Mouse (Mus musculus) bone marrow, adult 2 months (tissue): ENCODE measurements around the gene Ang6. TPM values are rescaled to one million over a fixed set of nuclear protein-coding genes. Genes with fewer than 3 reads are reported as not detected.
"Not testable (repeated sequence)": the region's sequence is repeated elsewhere in the genome, so short reads cannot be mapped to it uniquely, and the experiment has no call there.

Experiments used
- H3K27ac ChIP-seq: fragments of 200-500 bp; 2 replicates; pipeline ENCODE4 v1.5.1; 2012; ENCODE audit warnings: low read depth, mild to moderate bottlenecking, control low read depth, inconsistent platforms, low read length; ENCODE audit not compliant: control insufficient read depth, poor library complexity, insufficient read depth
- H3K4me1 ChIP-seq: fragments of 200-500 bp; 2 replicates; pipeline ENCODE4 v1.6.1; 2011; ENCODE audit warnings: low read length; ENCODE audit not compliant: control insufficient read depth, insufficient read depth
- H3K4me3 ChIP-seq: fragments of 200-500 bp; replicated peaks from 2 replicates; pipeline ENCODE3; 2011; ENCODE audit warnings: mild to moderate bottlenecking, low read depth, low read length, control low read depth; ENCODE audit not compliant: control insufficient read depth
- CTCF ChIP-seq: fragments of 200-500 bp; IDR thresholded peaks from 2 replicates; pipeline ENCODE4 v1.5.1; 2011; ENCODE audit warnings: low read length, control low read depth; ENCODE audit not compliant: control insufficient read depth, insufficient read depth
- POLR2A ChIP-seq: fragments of 200-500 bp; IDR thresholded peaks from 2 replicates; pipeline ENCODE4 v1.6.1; 2011; ENCODE audit warnings: low read depth, mild to moderate bottlenecking, control low read depth, low read length, borderline replicate concordance; ENCODE audit not compliant: control insufficient read depth
- WGBS: fragments of 180-500 bp; shearing (Covaris S2); methylation state at CpG from one replicate; pipeline ENCODE4 v1.1.7; 2018; 5-methylcytosine and 5-hydroxymethylcytosine counted together
- polyA plus RNA-seq: library from polyadenylated mRNA; stranded (reverse); fragments of >200 nt; gene quantifications from 2 replicates; pipeline ENCODE4 v1.2.4, GENCODE M21; 2011; ENCODE audit warnings: low replicate concordance; ENCODE audit not compliant: missing spikeins, insufficient read depth, insufficient read length

Ang6 gene
- not detected in 2 replicates for polyA plus RNA-seq

GRCm38 (mm10) chr14:44002169-44002568 lies at the start of gene Ang6:
Ang6 (minus strand) TSS chr14:44002269.
- Histone ChIP-seq H3K4me1 (no peaks in the 10 kb centered on the region), H3K4me3 (no peak within 1 kb of the TSS), H3K27ac (no peak within 1 kb of the TSS)
- 73% methylated on average over 1 of the region's 1 CpGs for WGBS
- TF ChIP-seq CTCF (no peak), POLR2A (no peak)

- not testable (repeated sequence) for H3K4me1 ChIP-seq, H3K27ac ChIP-seq, H3K4me3 ChIP-seq
- 52% methylated on average over 2 of the region's 2 CpGs for WGBS
These were observed 44.5 kb upstream of the Ang6 start for GRCm38 (mm10) chr14:44046567-44046966.

GRCm38 (mm10) chr14:44031828-44032227 lies 29.8 kb upstream of the Ang6 start:
- H3K27ac ChIP-seq, H3K4me3 ChIP-seq, H3K4me1 ChIP-seq: not testable (repeated sequence)
- 69% methylated on average over 1 of the region's 3 CpGs for WGBS

GRCm38 (mm10) chr14:44009686-44010085 lies 7.6 kb upstream of the Ang6 start:
- not testable (repeated sequence) for H3K27ac ChIP-seq, H3K4me1 ChIP-seq, H3K4me3 ChIP-seq
- 0% methylated on average over 2 of the region's 2 CpGs for WGBS

- H3K27ac ChIP-seq, H3K4me3 ChIP-seq, H3K4me1 ChIP-seq: not testable (repeated sequence)
- no CpG with 5 or more reads among the region's 1 CpGs for WGBS
These were observed 6.0 kb upstream of the Ang6 start for GRCm38 (mm10) chr14:44008021-44008420.

GRCm38 (mm10) chr14:44001600-44001999 lies 469 bp downstream of the Ang6 start:
- no peak for TF ChIP-seq POLR2A
- TF ChIP-seq CTCF, result no peak
- no peak overlapping the region for H3K27ac ChIP-seq
- H3K4me3 ChIP-seq, result no peak overlapping the region
- WGBS, result 63% methylated on average over 3 of the region's 3 CpGs
- no peaks in the 10 kb centered on the region for H3K4me1 ChIP-seq

- H3K27ac ChIP-seq, result not testable (repeated sequence)
- WGBS, result 26% methylated on average over 2 of the region's 2 CpGs
These were observed 3.5 kb downstream of the Ang6 start for GRCm38 (mm10) chr14:43998455-43999000.

GRCm38 (mm10) chr14:43987404-43987803 lies 14.7 kb downstream of the Ang6 start:
- TF ChIP-seq CTCF, result peak; percentile 55
- H3K4me1 ChIP-seq, H3K4me3 ChIP-seq, H3K27ac ChIP-seq: not testable (repeated sequence)
- WGBS, result 18% methylated on average over 5 of the region's 5 CpGs

More at GRCm38 (mm10) chr14:43998455-43999000, 3.5 kb downstream of the Ang6 start:
- H3K4me3 ChIP-seq, H3K4me1 ChIP-seq: not testable (repeated sequence)

- Histone ChIP-seq H3K4me1 (no peaks in the 10 kb centered on the region), H3K4me3 (no peak overlapping the region), H3K27ac (no peak overlapping the region)
- WGBS, result 92% methylated on average over 2 of the region's 2 CpGs
- TF ChIP-seq POLR2A, result no peak
- TF ChIP-seq CTCF, result no peak
These were observed 15.9 kb downstream of the Ang6 start for GRCm38 (mm10) chr14:43986147-43986546.

GRCm38 (mm10) chr14:43983897-43984296 lies 18.2 kb downstream of the Ang6 start:
- Histone ChIP-seq H3K27ac (no peak overlapping the region), H3K4me3 (no peak overlapping the region), H3K4me1 (no peaks in the 10 kb centered on the region)
- WGBS, result under 1% methylated on average over 4 of the region's 4 CpGs
- TF ChIP-seq CTCF, result peak; percentile 68
- TF ChIP-seq POLR2A, result no peak
